Mouse (Mus musculus): Measurements from ENCODE around the gene Spop.

- TF ChIP-seq CTCF (IDR thresholded peaks at IDR 0.05; ENCODE audit: low read depth, low read length) (no peak), POLR2A (IDR thresholded peaks at IDR 0.05; ENCODE audit: borderline replicate concordance, low read depth, low read length) (no peak)
These were observed 78.4 kb downstream of the Spop start for GRCm38 (mm10) chr11:95492256-95492655.

Measured in bone marrow macrophage, adult 2 months (primary cell).